Mouse (Mus musculus) left cerebral cortex, adult 8-10 months (tissue): ENCODE results near the gene Tm9sf2. TPM values are rescaled to one million over a fixed set of nuclear protein-coding genes. Genes with fewer than 3 reads are reported as not detected.
A peak's percentile ranks its signal among the peaks of the same experiment; 100 is the strongest.
"Not testable (repeated sequence)": the region's sequence is repeated elsewhere in the genome, so short reads cannot be mapped to it uniquely, and the experiment has no call there.

Experiments
- DNase-seq, 2 experiments: peaks; one replicate each; pipeline ENCODE4 v3.0.0; 2022; ENCODE audit warnings: low spot score in 2 of 2
- total RNA-seq, 4 experiments: library from RNA; stranded (reverse); gene quantifications; 2 replicates each; pipeline ENCODE4 v1.2.4; 2022

The Tm9sf2 gene
- 100 to 1,000 TPM; 104 to 118 (median 107) TPM for total RNA-seq

GRCm38 (mm10) chr14:122106822-122107468 is at the start of gene Tm9sf2:
Tm9sf2 (plus strand) TSS chr14:122107038.
- DNase-seq: peak; percentile 79 to 94

- DNase-seq: no peak
These were observed 48.9 kb upstream of the Tm9sf2 start for GRCm38 (mm10) chr14:122057941-122058346.

- DNase-seq: peak; percentile 44 to 68
These were observed 46.2 kb upstream of the Tm9sf2 start for GRCm38 (mm10) chr14:122060642-122061041.

- no peak for DNase-seq
These were observed 45.5 kb upstream of the Tm9sf2 start for GRCm38 (mm10) chr14:122061376-122061775.

- no peak for DNase-seq
These were observed 44.3 kb upstream of the Tm9sf2 start for GRCm38 (mm10) chr14:122062411-122063090.

- no peak for DNase-seq
These were observed 43.2 kb upstream of the Tm9sf2 start for GRCm38 (mm10) chr14:122063599-122063998.

GRCm38 (mm10) chr14:122064519-122064918 is 42.3 kb upstream of the Tm9sf2 start:
- peak in 1 of 2 experiments; percentile 36 for DNase-seq

GRCm38 (mm10) chr14:122066243-122066642 is 40.6 kb upstream of the Tm9sf2 start:
- DNase-seq: no peak

GRCm38 (mm10) chr14:122068036-122068435 is 38.8 kb upstream of the Tm9sf2 start:
- DNase-seq: not testable (repeated sequence)

- DNase-seq: no peak
These were observed 37.8 kb upstream of the Tm9sf2 start for GRCm38 (mm10) chr14:122068801-122069695.

GRCm38 (mm10) chr14:122069948-122070347 is 36.9 kb upstream of the Tm9sf2 start:
- no peak for DNase-seq

GRCm38 (mm10) chr14:122073422-122073821 is 33.4 kb upstream of the Tm9sf2 start:
- no peak for DNase-seq

- no peak for DNase-seq
These were observed 32.5 kb upstream of the Tm9sf2 start for GRCm38 (mm10) chr14:122074360-122074759.

GRCm38 (mm10) chr14:122075485-122076200 is 31.2 kb upstream of the Tm9sf2 start:
- DNase-seq: no peak

- DNase-seq: no peak
These were observed 29.8 kb upstream of the Tm9sf2 start for GRCm38 (mm10) chr14:122077017-122077416.

GRCm38 (mm10) chr14:122079428-122079827 is 27.4 kb upstream of the Tm9sf2 start:
- DNase-seq: peak in 1 of 2 experiments; percentile 21

- no peak for DNase-seq
These were observed 26.9 kb upstream of the Tm9sf2 start for GRCm38 (mm10) chr14:122079921-122080320.

- no peak for DNase-seq
These were observed 25.5 kb upstream of the Tm9sf2 start for GRCm38 (mm10) chr14:122081308-122081707.

GRCm38 (mm10) chr14:122083499-122083898 is 23.3 kb upstream of the Tm9sf2 start:
- DNase-seq: no peak

GRCm38 (mm10) chr14:122087956-122088355 is 18.9 kb upstream of the Tm9sf2 start:
- DNase-seq: no peak

- DNase-seq: no peak
These were observed 14.5 kb upstream of the Tm9sf2 start for GRCm38 (mm10) chr14:122092363-122092762.
